Mouse (Mus musculus) stomach, embryonic 14.5 days (tissue): ENCODE measurements around the gene Fmnl1. TPM values are rescaled to one million over a fixed set of nuclear protein-coding genes. Genes with fewer than 3 reads are reported as not detected.
A peak's percentile ranks its signal among the peaks of the same experiment; 100 is the strongest.

Experiments
- ATAC-seq: fragments of 200-750 bp; cut with Nextera tagmentation; 2 replicates; pipeline ENCODE4 v1.8.0; 2017; ENCODE audit warnings: low read depth, moderate TSS enrichment; ENCODE audit not compliant: insufficient number of reproducible peaks, insufficient read depth, low FRiP score
- H3K27ac ChIP-seq: fragments of 300-500 bp; sonication (generic); 2 replicates; pipeline ENCODE4 v1.5.1; 2014; ENCODE audit warnings: mild to moderate bottlenecking, low read length, moderate library complexity, mixed read lengths
- H3K27me3 ChIP-seq: fragments of 300-500 bp; sonication (generic); 2 replicates; pipeline ENCODE4 v1.6.1; 2014; ENCODE audit warnings: low read length, control low read depth, mixed read lengths; ENCODE audit not compliant: control insufficient read depth, insufficient read depth
- H3K36me3 ChIP-seq: fragments of 300-500 bp; sonication (generic); 2 replicates; pipeline ENCODE4 v1.6.1; 2014; ENCODE audit warnings: mild to moderate bottlenecking, control low read depth, low read length, moderate library complexity, mixed read lengths; ENCODE audit not compliant: control insufficient read depth, insufficient read depth
- H3K4me1 ChIP-seq: fragments of 300-500 bp; sonication (generic); 2 replicates; pipeline ENCODE4 v1.6.1; 2014; ENCODE audit warnings: low read length, control low read depth, mixed read lengths; ENCODE audit not compliant: control insufficient read depth, insufficient read depth
- H3K4me2 ChIP-seq: fragments of 300-500 bp; sonication (generic); replicated peaks from 2 replicates; pipeline ENCODE4 v1.6.1; 2014; ENCODE audit warnings: low read depth, low read length, control low read depth
- H3K4me3 ChIP-seq: fragments of 300-500 bp; sonication (generic); 2 replicates; pipeline ENCODE4 v1.5.1; 2014; ENCODE audit warnings: low read depth, low read length, control low read depth
- H3K9ac ChIP-seq: fragments of 300-500 bp; sonication (generic); replicated peaks from 2 replicates; pipeline ENCODE4 v1.6.1; 2014; ENCODE audit warnings: low read depth, mild to moderate bottlenecking, control low read depth, low read length, moderate library complexity, mixed read lengths
- H3K9me3 ChIP-seq: fragments of 300-500 bp; sonication (generic); 2 replicates; pipeline ENCODE4 v1.6.1; 2016; ENCODE audit warnings: low read depth, low read length, control low read depth; ENCODE audit not compliant: control insufficient read depth
- WGBS: fragments of 180-500 bp; shearing (Covaris S2); extraction: QIAGEN DNeasy Blood & Tissue Kit; methylation state at CpG from one replicate; pipeline ENCODE4 v1.1.7; 2014; 5-methylcytosine and 5-hydroxymethylcytosine counted together
- polyA plus RNA-seq: library from polyadenylated mRNA; unstranded; fragments of >200 nt; fragmentation: Nextera tagmentation; extraction: Ambion mirVana; gene quantifications from 2 replicates; pipeline ENCODE4 v1.2.1, GENCODE M21; 2014

The Fmnl1 gene
- polyA plus RNA-seq, 1 experiment from 2014 or later: 1.7 TPM

- no peak overlapping the region for H3K9ac ChIP-seq
- H3K4me3 ChIP-seq: no peak overlapping the region
- WGBS: 66% methylated on average over 10 of the region's 10 CpGs
- H3K9me3 ChIP-seq: no peaks in the 10 kb centered on the region
- no peaks in the 10 kb centered on the region for H3K27me3 ChIP-seq
- H3K4me1 ChIP-seq: peaks cover 11% of the 10 kb centered on the region; the same call in 1 of the 2 replicates
- H3K27ac ChIP-seq: 0 out of 2 replicates have a peak overlapping the region, but pooled peaks have one; percentile 15
- no peak for ATAC-seq
- H3K36me3 ChIP-seq: peaks cover 21% of the 10 kb centered on the region
- no peak overlapping the region for H3K4me2 ChIP-seq
Measured at GRCm38 (mm10) chr11:103236903-103237302, 66.0 kb downstream of the Fmnl1 start.

GRCm38 (mm10) chr11:103237757-103238156 is 66.8 kb downstream of the Fmnl1 start:
- Histone ChIP-seq H3K36me3 (peaks cover 21% of the 10 kb centered on the region), H3K9me3 (no peaks in the 10 kb centered on the region), H3K27me3 (no peaks in the 10 kb centered on the region), H3K4me3 (no peak overlapping the region), H3K9ac (no peak overlapping the region), H3K4me2 (no peak overlapping the region), H3K4me1 (peaks cover 11% of the 10 kb centered on the region; the same call in 1 of the 2 replicates), H3K27ac (no peak overlapping the region)
- WGBS: 70% methylated on average over 9 of the region's 9 CpGs
- ATAC-seq: no peak

- no peak overlapping the region for H3K9ac ChIP-seq
- no peaks in the 10 kb centered on the region for H3K27me3 ChIP-seq
- H3K4me1 ChIP-seq: peaks cover 11% of the 10 kb centered on the region; the same call in 1 of the 2 replicates
- peaks cover 21% of the 10 kb centered on the region for H3K36me3 ChIP-seq
- H3K4me2 ChIP-seq: no peak overlapping the region
- no peak overlapping the region for H3K27ac ChIP-seq
- no peak overlapping the region for H3K4me3 ChIP-seq
- WGBS: 31% methylated on average over 7 of the region's 7 CpGs
- no peak for ATAC-seq
- H3K9me3 ChIP-seq: no peaks in the 10 kb centered on the region
Measured at GRCm38 (mm10) chr11:103240740-103241139, 69.8 kb downstream of the Fmnl1 start.

DNA sequence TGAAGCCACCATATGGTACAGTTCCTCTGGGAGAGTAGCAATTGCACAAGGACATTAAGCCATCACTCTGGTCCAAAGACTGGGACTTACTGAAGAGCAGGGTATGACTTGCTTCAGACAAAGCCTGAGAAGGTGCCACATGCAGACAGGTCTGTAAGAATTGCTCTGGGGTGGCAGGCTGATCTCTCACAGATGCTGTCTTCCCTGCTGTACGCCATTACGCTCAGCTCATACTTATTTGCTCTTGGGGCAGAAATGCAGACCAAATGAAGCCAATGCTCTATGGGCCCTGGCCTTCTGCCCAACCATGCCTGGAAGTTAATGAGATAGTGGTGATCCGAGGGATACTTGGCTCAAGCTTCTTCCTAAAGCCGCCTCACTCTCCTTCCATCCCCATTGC is 73.9 kb downstream of the Fmnl1 start:
- WGBS: 86% methylated on average over 4 of the region's 4 CpGs
- Histone ChIP-seq H3K36me3 (peaks cover 3% of the 10 kb centered on the region), H3K9me3 (no peaks in the 10 kb centered on the region), H3K27ac (no peak overlapping the region), H3K9ac (no peak overlapping the region), H3K4me1 (peaks cover 45% of the 10 kb centered on the region), H3K4me3 (no peak overlapping the region), H3K27me3 (no peaks in the 10 kb centered on the region), H3K4me2 (no peak overlapping the region)
- ATAC-seq: no peak

- Histone ChIP-seq H3K27me3 (no peaks in the 10 kb centered on the region), H3K27ac (peak overlapping the region; percentile 83), H3K4me2 (no peak overlapping the region), H3K4me1 (peaks cover 37% of the 10 kb centered on the region), H3K9me3 (no peaks in the 10 kb centered on the region), H3K9ac (no peak overlapping the region), H3K4me3 (no peak overlapping the region), H3K36me3 (no peaks in the 10 kb centered on the region)
- WGBS: 51% methylated on average over 10 of the region's 10 CpGs
- ATAC-seq: peak; percentile 39; the same call in 1 of the 2 replicates
Measured at GRCm38 (mm10) chr11:103246081-103246730, 75.3 kb downstream of the Fmnl1 start.

- Histone ChIP-seq H3K9me3 (no peaks in the 10 kb centered on the region), H3K4me2 (no peak overlapping the region), H3K27ac (peak overlapping the region; percentile 83), H3K27me3 (no peaks in the 10 kb centered on the region), H3K36me3 (no peaks in the 10 kb centered on the region), H3K9ac (no peak overlapping the region; the same call in 1 of the 2 replicates), H3K4me1 (peaks cover 37% of the 10 kb centered on the region), H3K4me3 (no peak overlapping the region)
- no peak; the same call in 1 of the 2 replicates for ATAC-seq
- WGBS: 43% methylated on average over 4 of the region's 4 CpGs
Measured at GRCm38 (mm10) chr11:103246731-103247290, 75.9 kb downstream of the Fmnl1 start.

- no peak; the same call in 1 of the 2 replicates for ATAC-seq
- no peak overlapping the region for H3K4me3 ChIP-seq
- 50% methylated on average over 11 of the region's 11 CpGs for WGBS
- peaks cover 37% of the 10 kb centered on the region for H3K4me1 ChIP-seq
- no peaks in the 10 kb centered on the region for H3K27me3 ChIP-seq
- H3K9ac ChIP-seq: no peak overlapping the region
- H3K27ac ChIP-seq: peak overlapping the region; percentile 72
- H3K4me2 ChIP-seq: no peak overlapping the region
- H3K9me3 ChIP-seq: no peaks in the 10 kb centered on the region
- no peaks in the 10 kb centered on the region for H3K36me3 ChIP-seq
Measured at GRCm38 (mm10) chr11:103247504-103248177, 76.7 kb downstream of the Fmnl1 start.
